Mouse (Mus musculus): ENCODE measurements at regions not wholly inside any gene's neighbourhood (a gene's known extent, or its start where the extent isn't known, plus 50 kb on each side); places are given as distances from the start of the nearest gene placed in this dataset.
A peak's percentile ranks its signal among the peaks of the same experiment; 100 is the strongest.

DNA sequence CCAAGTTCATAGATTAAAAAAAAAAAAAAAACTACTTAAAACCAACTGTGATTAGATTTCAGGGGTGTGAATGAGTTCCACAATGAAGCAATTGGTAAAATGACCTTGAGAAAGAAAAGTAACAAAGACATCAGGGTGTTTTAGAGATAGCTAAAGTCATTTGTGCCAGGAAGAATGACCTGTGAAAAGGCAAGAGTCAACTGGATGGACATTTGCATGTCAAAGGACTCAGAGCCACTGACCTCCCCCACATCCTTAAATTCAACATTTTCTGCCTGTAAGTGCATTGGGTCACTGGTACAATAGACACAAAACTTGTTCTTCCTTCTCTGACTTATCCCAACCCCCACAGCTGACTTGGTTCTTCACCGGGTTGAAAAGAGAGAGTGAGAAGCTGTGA is 474.6 kb upstream of the 2610301B20Rik start:
- TF ChIP-seq CHD2 (IDR thresholded peaks at IDR 0.05; ENCODE audit: low read depth, low read length) (peak; percentile 57; the same call in 1 of the 2 replicates), HCFC1 (IDR thresholded peaks at IDR 0.05; ENCODE audit: borderline replicate concordance, insufficient read depth, low read length) (no peak), MAFK (IDR thresholded peaks at IDR 0.05; ENCODE audit: insufficient read depth, low read depth, low read length) (0 out of 2 replicates have a peak, but pooled peaks have one; percentile 8)

Measured in ES-E14 (cell line).